Mouse (Mus musculus) mature B cell (primary cell): ENCODE data around the gene Rras2.

ENCODE experiments used
- in situ Hi-C: fragments of 300-500 bp; cut with MboI; formaldehyde crosslinking; loops from 2 replicates; pipeline ENCODE4 v1.14.3; 2019

Gene Rras2

GRCm38 (mm10) chr7:114114284-114114683 is 3.3 kb downstream of the Rras2 start:
- in situ Hi-C loops, result no loop called here

- in situ Hi-C loops, result no loop called here
Measured at GRCm38 (mm10) chr7:114110500-114110899, 7.1 kb downstream of the Rras2 start.

GRCm38 (mm10) chr7:114105886-114106285 is 11.7 kb downstream of the Rras2 start:
- in situ Hi-C loops, result no loop called here

GRCm38 (mm10) chr7:114103629-114104347 is 13.8 kb downstream of the Rras2 start:
- in situ Hi-C loops, result no loop called here

- in situ Hi-C loops, result no loop called here
Measured at GRCm38 (mm10) chr7:114103152-114103551, 14.4 kb downstream of the Rras2 start.

- in situ Hi-C loops, result no loop called here
Measured at GRCm38 (mm10) chr7:114102609-114103008, 15.0 kb downstream of the Rras2 start.

GRCm38 (mm10) chr7:114101412-114101811 is 16.2 kb downstream of the Rras2 start:
- in situ Hi-C loops, result no loop called here

GRCm38 (mm10) chr7:114093548-114094174 is 23.9 kb downstream of the Rras2 start:
- in situ Hi-C loops, result no loop called here

GRCm38 (mm10) chr7:114090892-114091545 is 26.6 kb downstream of the Rras2 start:
- in situ Hi-C loops, result no loop called here

GRCm38 (mm10) chr7:114090231-114090630 is 27.4 kb downstream of the Rras2 start:
- in situ Hi-C loops, result no loop called here

GRCm38 (mm10) chr7:114088918-114089317 is 28.7 kb downstream of the Rras2 start:
- in situ Hi-C loops, result no loop called here

- in situ Hi-C loops, result no loop called here
Measured at GRCm38 (mm10) chr7:114087986-114088385, 29.6 kb downstream of the Rras2 start.

GRCm38 (mm10) chr7:114087341-114087740 is 30.2 kb downstream of the Rras2 start:
- in situ Hi-C loops, result no loop called here

GRCm38 (mm10) chr7:114086021-114086710 is 31.4 kb downstream of the Rras2 start:
- in situ Hi-C loops, result no loop called here

- in situ Hi-C loops, result no loop called here
Measured at GRCm38 (mm10) chr7:114083760-114084159, 33.8 kb downstream of the Rras2 start.

GRCm38 (mm10) chr7:114083088-114083487 is 34.5 kb downstream of the Rras2 start:
- in situ Hi-C loops, result no loop called here

- in situ Hi-C loops, result no loop called here
Measured at GRCm38 (mm10) chr7:114081633-114082420, 35.8 kb downstream of the Rras2 start.

GRCm38 (mm10) chr7:114080250-114080649 is 37.3 kb downstream of the Rras2 start:
- in situ Hi-C loops, result no loop called here

- in situ Hi-C loops, result no loop called here
Measured at GRCm38 (mm10) chr7:114079343-114079742, 38.2 kb downstream of the Rras2 start.

GRCm38 (mm10) chr7:114074595-114074994 is 43.0 kb downstream of the Rras2 start:
- in situ Hi-C loops, result no loop called here

- in situ Hi-C loops, result no loop called here
Measured at GRCm38 (mm10) chr7:114074133-114074532, 43.4 kb downstream of the Rras2 start.
